Mouse (Mus musculus) MEL (cell line): ENCODE data around the gene Aqp7.

Experiments
- POLR2A ChIP-seq, 2 experiments: IDR thresholded peaks; 2 replicates each; pipeline ENCODE4 v1.6.1; 2011 to 2012; ENCODE audit warnings: low read length in 2 of 2, mild to moderate bottlenecking in 2 of 2, control low read depth in 1 of 2, improper control_type of control experiment in 1 of 2, low read depth in 1 of 2, moderate library complexity in 1 of 2; ENCODE audit not compliant: control insufficient read depth in 1 of 2, insufficient read depth in 1 of 2, poor library complexity in 1 of 2
- TCF12 ChIP-seq: IDR thresholded peaks from 2 replicates; pipeline ENCODE4 v1.6.1; 2014; ENCODE audit warnings: low read depth, mild to moderate bottlenecking, inconsistent platforms, low read length, improper control_type of control experiment, moderate library complexity

- TF ChIP-seq POLR2A (IDR thresholded peaks at IDR 0.05; ENCODE audit: control insufficient read depth in 1 of 2, insufficient read depth in 1 of 2, low read depth in 1 of 2, low read length in 2 of 2, poor library complexity in 1 of 2) (no peak), TCF12 (no peak)
These were observed 1.6 kb downstream of the Aqp7 start for GRCm38 (mm10) chr4:41046254-41046795.
